Mouse (Mus musculus) neural tube, embryonic 11.5 days (tissue): Measurements from ENCODE around the gene Pex14. TPM values are rescaled to one million over a fixed set of nuclear protein-coding genes. Genes with fewer than 3 reads are reported as not detected.
A peak's percentile ranks its signal among the peaks of the same experiment; 100 is the strongest.

Experiments used
- ATAC-seq: fragments of 200-750 bp; cut with Nextera tagmentation; 2 replicates; pipeline ENCODE4 v1.8.0; 2017; ENCODE audit warnings: moderate number of reproducible peaks, mild to moderate bottlenecking, moderate TSS enrichment, moderate library complexity; ENCODE audit not compliant: insufficient read depth, low FRiP score, low TSS enrichment
- DNase-seq: peaks from one replicate; pipeline ENCODE4 v3.0.0-alpha.2; 2015; ENCODE audit warnings: low spot score
- H3K27ac ChIP-seq: fragments of 300-500 bp; sonication (generic); 2 replicates; pipeline ENCODE4 v1.5.1; 2014; ENCODE audit warnings: low read depth, mild to moderate bottlenecking, low read length
- H3K27me3 ChIP-seq: fragments of 300-500 bp; sonication (generic); 2 replicates; pipeline ENCODE4 v1.6.1; 2014; ENCODE audit warnings: mild to moderate bottlenecking, low read length, mixed read lengths; ENCODE audit not compliant: control insufficient read depth, insufficient read depth
- H3K36me3 ChIP-seq: fragments of 300-500 bp; sonication (generic); 2 replicates; pipeline ENCODE4 v1.6.1; 2014; ENCODE audit warnings: mild to moderate bottlenecking, low read length, moderate library complexity, mixed read lengths; ENCODE audit not compliant: control insufficient read depth, insufficient read depth
- H3K4me1 ChIP-seq: fragments of 300-500 bp; sonication (generic); 2 replicates; pipeline ENCODE4 v1.6.1; 2014; ENCODE audit warnings: low read length, mixed read lengths; ENCODE audit not compliant: control insufficient read depth, insufficient read depth
- H3K4me2 ChIP-seq: fragments of 300-500 bp; sonication (generic); 2 replicates; pipeline ENCODE4 v1.6.1; 2014; ENCODE audit warnings: low read depth, mild to moderate bottlenecking, moderate library complexity
- H3K4me3 ChIP-seq: fragments of 300-500 bp; sonication (generic); 2 replicates; pipeline ENCODE4 v1.5.1; 2014; ENCODE audit warnings: low read depth, low read length
- H3K9ac ChIP-seq: fragments of 300-500 bp; sonication (generic); 2 replicates; pipeline ENCODE4 v1.6.1; 2014; ENCODE audit warnings: mild to moderate bottlenecking, low read length
- H3K9me3 ChIP-seq: fragments of 300-500 bp; sonication (generic); 2 replicates; pipeline ENCODE4 v1.6.1; 2016; ENCODE audit warnings: low read length; ENCODE audit not compliant: control insufficient read depth
- WGBS: fragments of 180-500 bp; shearing (Covaris S2); extraction: QIAGEN DNeasy Blood & Tissue Kit; methylation state at CpG from one replicate; pipeline ENCODE4 v1.1.7; 2014; 5-methylcytosine and 5-hydroxymethylcytosine counted together
- polyA plus RNA-seq: library from polyadenylated mRNA; unstranded; fragments of >200 nt; fragmentation: Nextera tagmentation; extraction: Ambion mirVana; gene quantifications from 2 replicates; pipeline ENCODE4 v1.2.1, GENCODE M21; 2014

Gene Pex14
- polyA plus RNA-seq, 1 experiment from 2014 or later, result 43.0 TPM

DNA sequence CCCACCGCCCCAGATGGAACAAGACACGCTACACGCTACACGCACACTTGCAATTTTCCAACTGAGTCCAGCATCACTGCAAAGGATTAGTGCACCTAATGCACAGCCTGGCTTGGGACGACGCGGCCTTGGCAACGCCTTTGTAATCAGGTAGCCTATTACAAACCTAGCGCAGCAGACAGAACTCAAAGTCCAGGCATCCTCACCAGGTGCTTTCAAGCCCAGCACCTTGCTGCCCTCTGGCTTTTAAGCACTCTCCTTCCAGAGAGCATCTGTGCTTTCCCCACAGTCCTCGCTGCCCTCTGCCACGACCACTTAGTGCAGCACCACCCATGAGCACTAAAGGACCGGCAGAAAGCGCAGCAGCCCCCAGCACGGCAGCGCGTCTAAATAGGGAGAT lies 42.7 kb downstream of the Pex14 start:
- ATAC-seq (no peak), DNase-seq (no peak)
- WGBS, result 70% methylated on average over 16 of the region's 16 CpGs
- Histone ChIP-seq H3K4me3 (no peak overlapping the region), H3K27ac (peak overlapping the region; percentile 36; the same call in 1 of the 2 replicates), H3K4me1 (peaks cover 22% of the 10 kb centered on the region), H3K9me3 (no peaks in the 10 kb centered on the region), H3K9ac (no peak overlapping the region), H3K27me3 (no peaks in the 10 kb centered on the region), H3K36me3 (no peaks in the 10 kb centered on the region), H3K4me2 (0 out of 2 replicates have a peak overlapping the region, but pooled peaks have one; percentile 8)

DNA sequence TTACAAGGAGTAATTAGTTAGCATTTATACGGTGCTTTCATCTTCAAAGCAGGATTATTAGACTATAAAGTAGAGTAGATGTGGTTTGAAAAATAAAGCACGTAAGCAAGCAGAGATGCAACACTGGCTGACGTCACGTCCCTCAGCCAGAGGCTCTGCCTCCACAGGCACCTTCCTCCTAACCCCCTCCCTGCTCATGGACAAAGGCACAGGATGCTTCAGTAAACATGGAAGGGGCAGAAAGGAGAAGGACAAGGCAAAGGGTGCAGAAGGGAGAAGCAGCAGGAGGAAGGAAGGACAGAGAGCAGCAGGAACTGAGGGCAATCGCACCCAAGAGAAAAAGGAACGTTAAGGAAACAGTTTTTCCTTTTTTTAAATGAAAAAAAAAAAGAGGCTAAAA lies 43.8 kb downstream of the Pex14 start:
- no peak overlapping the region for H3K4me3 ChIP-seq
- H3K4me1 ChIP-seq, result peaks cover 20% of the 10 kb centered on the region
- no peak for ATAC-seq
- H3K27ac ChIP-seq, result no peak overlapping the region
- DNase-seq, result no peak
- H3K9me3 ChIP-seq, result no peaks in the 10 kb centered on the region
- H3K36me3 ChIP-seq, result no peaks in the 10 kb centered on the region
- no peak overlapping the region for H3K9ac ChIP-seq
- 56% methylated on average over 6 of the region's 6 CpGs for WGBS
- H3K4me2 ChIP-seq, result no peak overlapping the region
- H3K27me3 ChIP-seq, result no peaks in the 10 kb centered on the region

DNA sequence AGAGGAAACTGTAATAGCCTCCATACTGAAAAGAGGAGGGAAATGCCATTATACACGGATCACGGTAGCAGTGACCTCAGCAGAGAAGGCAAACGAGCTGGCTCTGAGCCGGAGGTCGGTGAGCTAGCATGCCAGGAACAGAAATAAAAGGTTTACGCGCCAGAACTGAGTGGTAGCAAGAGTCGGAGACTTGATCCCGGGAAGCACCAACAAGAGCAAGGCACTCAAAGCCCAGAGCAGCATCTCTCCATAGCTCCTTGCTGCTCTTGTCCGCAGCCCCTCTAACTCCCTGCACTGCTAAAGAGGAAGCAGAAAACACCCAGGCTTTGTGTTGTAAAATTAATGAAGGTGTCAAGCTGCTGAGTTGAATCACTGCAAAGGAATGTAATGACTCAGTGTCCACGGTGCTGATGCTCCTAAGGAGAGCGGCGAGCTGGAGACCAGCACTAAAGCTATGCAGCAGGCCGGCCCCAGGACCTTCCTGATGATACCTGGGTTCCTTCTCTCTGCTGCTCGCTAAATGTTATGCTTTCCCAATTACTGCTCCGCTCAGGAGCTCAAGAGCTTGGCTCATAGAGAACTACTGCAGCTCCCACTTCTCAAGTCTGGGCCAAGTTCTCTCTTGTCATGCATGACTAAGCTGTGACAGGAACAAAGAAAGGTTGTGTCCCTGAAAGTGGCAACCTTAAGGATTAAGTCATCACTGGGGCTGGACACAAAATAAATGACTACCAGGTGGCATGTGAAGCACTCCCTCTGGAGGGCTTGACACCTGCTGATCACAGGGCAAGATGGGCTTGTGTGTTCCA lies 50.1 kb downstream of the Pex14 start:
- Histone ChIP-seq H3K4me2 (peak overlapping the region; percentile 31), H3K9ac (peak overlapping the region; percentile 18; the same call in 1 of the 2 replicates), H3K4me1 (peaks cover 21% of the 10 kb centered on the region), H3K27me3 (no peaks in the 10 kb centered on the region), H3K4me3 (no peak overlapping the region), H3K27ac (peak overlapping the region; percentile 60), H3K36me3 (no peaks in the 10 kb centered on the region), H3K9me3 (no peaks in the 10 kb centered on the region)
- ATAC-seq, result 0 out of 2 replicates have a peak, but pooled peaks have one; percentile 41
- peak; percentile 63 for DNase-seq
- 4% methylated on average over 16 of the region's 16 CpGs for WGBS

DNA sequence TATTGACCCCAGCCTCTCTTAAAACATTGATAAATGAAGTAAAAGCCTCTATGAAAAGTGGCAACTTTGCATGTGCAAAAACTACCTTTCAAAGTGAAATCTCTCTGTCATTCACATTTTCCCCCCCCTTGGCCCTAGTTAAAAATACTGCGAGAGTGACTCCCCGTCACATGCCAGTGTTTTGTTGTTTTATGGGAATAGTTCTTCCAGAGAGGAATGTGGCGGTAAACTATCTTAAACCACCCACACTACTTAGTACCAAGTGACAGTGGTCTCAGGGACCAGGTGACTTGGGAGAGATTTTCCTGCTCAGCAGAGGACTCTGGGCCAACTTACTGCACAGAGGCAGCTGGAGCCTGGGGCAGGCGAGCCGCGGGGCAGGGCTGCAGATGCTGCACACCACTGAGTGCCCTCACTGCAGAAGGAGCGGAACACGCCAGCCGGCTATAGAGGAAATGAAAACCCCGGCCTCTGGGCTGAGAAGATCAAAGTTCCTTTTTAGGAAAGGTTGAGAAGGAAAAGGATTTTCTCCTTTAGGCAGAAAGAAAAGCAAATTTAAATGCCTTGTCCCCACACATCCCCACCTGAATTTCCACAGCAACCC lies 50.9 kb downstream of the Pex14 start:
- DNase-seq, result peak; percentile 42

DNA sequence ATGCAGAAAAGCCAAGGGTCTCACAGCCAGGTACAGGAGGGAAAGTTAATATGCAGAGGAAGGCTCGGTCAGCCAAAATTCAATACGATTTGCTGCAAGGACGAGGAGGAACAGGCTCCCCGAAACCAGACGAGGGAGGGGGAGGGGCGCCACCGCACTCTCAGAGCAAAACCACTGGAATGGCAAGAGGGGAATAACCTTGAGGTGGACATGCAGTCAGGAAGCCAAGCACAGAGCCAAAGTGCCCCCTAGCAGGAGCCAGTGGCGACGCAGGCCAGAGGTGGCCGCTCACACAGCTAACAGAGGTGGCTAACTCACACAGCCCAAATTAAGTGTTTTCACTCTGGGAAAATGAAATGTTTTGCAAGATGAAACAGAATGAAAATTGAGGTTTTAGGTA lies 52.3 kb downstream of the Pex14 start:
- H3K4me3 ChIP-seq, result no peak overlapping the region
- H3K36me3 ChIP-seq, result no peaks in the 10 kb centered on the region
- ATAC-seq (no peak), DNase-seq (peak; percentile 68)
- 7% methylated on average over 10 of the region's 10 CpGs for WGBS
- H3K27ac ChIP-seq, result no peak overlapping the region
- H3K9me3 ChIP-seq, result no peaks in the 10 kb centered on the region
- H3K4me2 ChIP-seq, result no peak overlapping the region; the same call in 1 of the 2 replicates
- peaks cover 21% of the 10 kb centered on the region for H3K4me1 ChIP-seq
- no peaks in the 10 kb centered on the region for H3K27me3 ChIP-seq
- no peak overlapping the region for H3K9ac ChIP-seq

More for the DNA sequence above, 50.9 kb downstream of the Pex14 start:
- Histone ChIP-seq H3K4me2 (peak overlapping the region; percentile 31), H3K27me3 (no peaks in the 10 kb centered on the region), H3K9me3 (no peaks in the 10 kb centered on the region), H3K36me3 (no peaks in the 10 kb centered on the region), H3K4me3 (no peak overlapping the region), H3K27ac (peak overlapping the region; percentile 60; the same call in 1 of the 2 replicates), H3K4me1 (peaks cover 21% of the 10 kb centered on the region), H3K9ac (peak overlapping the region; percentile 22; the same call in 1 of the 2 replicates)
- 13% methylated on average over 10 of the region's 10 CpGs for WGBS
- no peak for ATAC-seq

DNA sequence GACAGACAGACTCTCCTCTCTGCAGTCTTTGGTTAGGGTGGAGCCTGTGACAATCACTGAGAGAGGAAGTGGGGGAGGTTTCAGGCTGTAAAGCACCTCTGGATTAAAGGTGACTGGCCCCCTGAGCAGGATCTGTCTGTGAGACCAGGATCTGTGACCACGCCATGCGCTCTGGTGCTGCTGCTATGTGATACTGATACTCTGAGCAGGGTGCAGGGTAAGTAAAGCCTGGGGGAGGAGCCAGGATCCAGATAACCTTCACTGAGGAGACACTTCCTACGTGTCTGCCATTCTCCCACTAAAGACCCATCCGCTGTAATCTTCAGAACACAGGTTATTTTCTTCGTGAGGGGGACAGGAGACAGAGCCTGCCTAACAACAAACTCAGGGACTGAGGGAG lies 53.8 kb downstream of the Pex14 start:
- H3K27me3 ChIP-seq, result no peaks in the 10 kb centered on the region
- H3K4me2 ChIP-seq, result no peak overlapping the region
- no peak overlapping the region for H3K27ac ChIP-seq
- H3K9ac ChIP-seq, result no peak overlapping the region
- peaks cover 21% of the 10 kb centered on the region for H3K4me1 ChIP-seq
- WGBS, result 63% methylated on average over 5 of the region's 5 CpGs
- H3K36me3 ChIP-seq, result no peaks in the 10 kb centered on the region
- no peak overlapping the region for H3K4me3 ChIP-seq
- no peak for DNase-seq
- H3K9me3 ChIP-seq, result no peaks in the 10 kb centered on the region
- no peak for ATAC-seq

DNA sequence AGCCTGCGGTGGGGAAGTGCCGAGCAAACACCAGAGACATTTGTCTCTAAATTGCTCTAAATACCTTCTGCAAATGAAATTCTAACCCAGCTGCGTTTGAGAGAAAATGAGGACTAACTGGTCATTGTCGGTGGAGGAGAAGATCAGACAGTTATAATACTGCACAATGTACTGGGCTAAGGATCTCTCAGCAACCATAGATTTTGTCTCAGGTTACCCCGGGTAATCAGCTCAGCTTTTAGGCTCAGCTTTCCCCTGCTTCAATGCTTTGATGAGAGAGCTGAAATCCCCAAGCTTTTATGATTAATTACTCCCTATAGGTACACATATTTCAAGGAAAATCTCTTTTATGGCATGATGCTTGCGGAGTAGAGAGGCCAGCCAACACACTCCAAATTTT lies 59.4 kb downstream of the Pex14 start:
- Histone ChIP-seq H3K27ac (no peak overlapping the region), H3K9me3 (no peaks in the 10 kb centered on the region)

DNA sequence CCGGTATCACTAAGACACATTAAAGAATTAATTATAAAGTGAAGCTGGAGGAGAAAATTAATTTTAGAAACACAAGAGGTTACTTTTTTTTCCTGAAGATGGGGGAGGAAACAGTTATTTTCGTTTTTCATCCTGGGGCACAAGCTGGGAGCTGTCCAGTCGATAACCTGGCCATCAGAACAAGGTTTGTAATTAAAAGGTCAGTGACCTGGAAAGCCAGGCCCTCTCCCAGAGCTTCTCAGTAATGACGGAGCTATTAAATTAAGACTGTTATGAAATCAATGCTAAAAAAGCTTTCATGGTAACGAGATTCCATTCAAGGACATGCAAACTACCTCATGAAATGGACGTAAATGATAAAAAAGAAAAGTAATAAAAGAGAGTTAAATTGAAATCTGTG lies 62.0 kb downstream of the Pex14 start:
- ATAC-seq (no peak), DNase-seq (no peak)
- H3K4me1 ChIP-seq, result peaks cover 13% of the 10 kb centered on the region
- no peaks in the 10 kb centered on the region for H3K36me3 ChIP-seq
- no peak overlapping the region for H3K27ac ChIP-seq
- H3K4me2 ChIP-seq, result no peak overlapping the region
- H3K9ac ChIP-seq, result no peak overlapping the region
- H3K9me3 ChIP-seq, result no peaks in the 10 kb centered on the region
- 69% methylated on average over 6 of the region's 6 CpGs for WGBS
- H3K4me3 ChIP-seq, result no peak overlapping the region
- H3K27me3 ChIP-seq, result no peaks in the 10 kb centered on the region

More for the DNA sequence above, 59.4 kb downstream of the Pex14 start:
- H3K4me1 ChIP-seq, result peaks cover 13% of the 10 kb centered on the region
- no peak overlapping the region for H3K9ac ChIP-seq
- no peak overlapping the region for H3K4me3 ChIP-seq
- DNase-seq (no peak), ATAC-seq (no peak)
- H3K27me3 ChIP-seq, result no peaks in the 10 kb centered on the region
- H3K4me2 ChIP-seq, result no peak overlapping the region
- WGBS, result 76% methylated on average over 6 of the region's 6 CpGs
- no peaks in the 10 kb centered on the region for H3K36me3 ChIP-seq
